Mouse (Mus musculus): ENCODE results near the gene Man2a2.
"Not testable (repeated sequence)": the region's sequence is repeated elsewhere in the genome, so short reads cannot be mapped to it uniquely, and the experiment has no call there.

The Man2a2 gene

GRCm38 (mm10) chr7:80400571-80400970 is 29.4 kb upstream of the Man2a2 start:
- no peak for DNase-seq (ENCODE audit: low read depth, low spot score)

- DNase-seq (ENCODE audit: low read depth, low spot score) = no peak
Measured at GRCm38 (mm10) chr7:80400099-80400498, 28.9 kb upstream of the Man2a2 start.

- DNase-seq (ENCODE audit: low read depth, low spot score) = no peak
Measured at GRCm38 (mm10) chr7:80398654-80399444, 27.7 kb upstream of the Man2a2 start.

DNA sequence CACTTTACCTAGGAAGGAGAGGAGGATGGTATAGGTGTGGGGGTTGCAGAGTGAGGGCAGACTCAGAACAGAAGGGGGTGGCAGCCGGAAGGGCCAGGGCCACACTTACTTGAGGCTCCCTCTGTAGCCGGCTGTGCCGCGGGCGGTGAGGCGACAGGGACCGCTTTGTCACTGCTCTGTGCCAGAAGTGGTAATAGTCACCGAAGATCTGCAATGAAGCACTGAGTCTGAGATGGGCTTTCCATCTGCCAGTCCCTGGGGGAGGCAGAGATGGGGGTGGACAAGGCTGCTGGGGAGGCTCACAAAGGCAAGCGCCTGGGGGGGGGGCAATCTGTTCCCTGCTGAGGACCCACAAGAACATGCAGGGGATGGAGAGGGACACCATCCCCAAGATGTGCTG is 26.8 kb upstream of the Man2a2 start:
- DNase-seq (ENCODE audit: low read depth, low spot score) = no peak

GRCm38 (mm10) chr7:80396427-80396826 is 25.3 kb upstream of the Man2a2 start:
- not testable (repeated sequence) for DNase-seq (ENCODE audit: low read depth, low spot score)

DNA sequence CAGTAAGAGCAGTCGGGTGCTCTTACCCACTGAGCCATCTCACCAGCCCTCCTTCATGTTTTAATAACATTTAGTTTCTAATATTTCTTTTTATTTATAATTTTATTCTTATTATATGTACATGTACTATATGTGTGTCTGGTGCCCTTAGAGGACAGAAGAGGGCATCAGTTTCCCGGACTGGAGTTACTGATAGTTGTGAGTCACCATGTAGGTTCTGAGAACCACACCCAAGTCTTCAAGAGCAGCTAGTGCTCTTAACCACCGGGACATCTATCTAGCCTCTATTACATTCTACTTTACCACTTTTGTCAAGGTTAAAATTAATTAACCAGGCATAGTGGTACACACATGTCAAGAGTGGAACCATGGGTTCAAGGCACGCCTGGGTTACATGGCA is 23.4 kb upstream of the Man2a2 start:
- no peak for DNase-seq (ENCODE audit: low read depth, low spot score)

DNA sequence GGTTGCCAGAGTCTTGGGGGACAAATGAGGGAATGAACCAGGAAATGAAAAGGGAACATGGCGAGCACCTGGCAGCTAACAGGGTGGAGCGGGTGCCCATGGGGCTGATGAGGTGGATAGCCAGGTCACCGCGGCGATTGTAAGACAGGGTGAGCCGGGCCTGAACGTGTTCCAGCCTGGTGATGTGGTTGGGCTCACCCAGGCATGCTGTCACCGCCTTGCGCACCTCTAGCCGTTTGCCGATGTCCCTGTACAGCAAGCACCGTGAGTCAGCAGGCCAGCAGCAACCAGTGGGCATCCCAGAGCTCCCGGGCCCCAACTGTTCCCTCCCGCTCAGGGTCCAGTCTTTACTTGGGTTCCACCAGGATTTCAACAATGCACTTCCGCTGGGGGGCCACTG is 20.9 kb upstream of the Man2a2 start:
- DNase-seq (ENCODE audit: low read depth, low spot score) = no peak

DNA sequence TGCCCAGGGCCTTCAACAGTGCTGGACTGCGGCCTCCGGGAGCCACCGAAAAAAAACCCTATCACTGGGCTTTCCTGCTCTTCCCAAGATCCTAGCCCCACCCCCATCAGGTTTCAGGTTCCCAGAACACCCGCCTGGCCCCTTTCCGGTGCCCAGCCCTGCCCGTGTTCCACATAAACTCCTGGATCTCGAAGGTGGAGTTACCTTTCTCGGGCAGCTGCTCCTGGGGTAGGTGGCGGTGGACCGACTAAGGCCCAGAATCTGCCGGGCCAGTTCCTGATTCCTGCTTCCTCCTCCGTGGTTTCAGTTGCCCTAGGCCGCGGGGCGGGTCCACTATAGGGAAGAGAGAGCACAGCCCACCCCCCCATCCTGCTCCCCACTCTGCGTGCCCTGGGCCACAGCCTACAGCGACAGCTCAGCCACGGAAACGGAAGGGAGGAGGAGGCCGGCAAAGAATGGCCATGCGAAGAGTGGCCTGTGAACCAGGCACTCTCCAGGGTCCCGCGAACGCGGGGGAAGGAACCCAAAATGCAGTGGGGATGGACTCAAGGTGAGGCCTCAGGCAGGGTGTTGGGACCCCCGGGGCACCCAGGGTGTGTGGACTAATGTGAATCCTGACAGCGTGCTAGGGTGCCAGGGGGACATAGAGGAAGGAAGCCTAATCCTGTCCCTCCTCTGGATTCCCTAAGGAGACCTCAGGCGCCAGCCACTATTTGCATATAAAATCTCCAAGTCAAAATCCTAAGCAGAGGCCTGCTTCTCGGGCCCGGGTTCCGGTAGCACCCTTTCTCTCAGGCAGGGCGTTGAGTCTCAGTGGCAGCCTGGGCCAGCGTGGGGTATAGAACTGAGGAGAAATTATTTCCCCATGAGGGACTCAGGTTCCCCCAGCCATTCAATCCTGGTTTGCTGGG is 16.7 kb upstream of the Man2a2 start, which contains the start of gene Fes:
Gene Fes (minus strand): TSS at position 314 of the 911 bp plus-strand sequence.
- DNase-seq (ENCODE audit: low read depth, low spot score) = peak; percentile 59

DNA sequence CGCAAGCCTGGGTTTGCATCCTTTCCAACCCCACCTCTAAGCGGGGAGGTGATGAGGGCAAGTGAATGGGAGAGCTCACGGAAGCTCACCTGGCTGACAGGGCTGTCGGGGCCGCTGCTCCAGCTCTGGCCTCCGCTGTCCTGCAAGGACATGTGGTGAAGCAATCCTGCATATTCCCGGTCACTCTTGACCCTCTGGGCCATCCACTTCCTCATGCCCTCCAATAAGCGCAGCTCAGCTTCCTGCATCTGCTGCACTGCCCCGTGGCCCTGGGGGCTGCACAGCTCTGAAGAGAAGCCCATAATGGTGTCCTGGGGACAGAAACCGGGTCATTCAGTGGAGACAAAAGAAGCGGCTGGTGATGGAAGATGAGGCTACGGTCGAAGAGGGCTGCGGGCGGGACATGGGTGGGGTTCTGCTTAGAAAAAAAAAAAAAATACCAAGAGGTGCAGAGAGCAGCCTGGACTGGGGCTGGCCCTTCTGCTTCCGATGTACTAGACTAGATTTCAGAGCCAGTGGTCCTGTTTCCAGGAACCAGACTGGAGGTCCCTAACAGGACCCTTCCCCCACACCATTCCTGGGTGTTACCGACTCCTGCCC is 16.0 kb upstream of the Man2a2 start:
- no peak for DNase-seq (ENCODE audit: low read depth, low spot score)

DNA sequence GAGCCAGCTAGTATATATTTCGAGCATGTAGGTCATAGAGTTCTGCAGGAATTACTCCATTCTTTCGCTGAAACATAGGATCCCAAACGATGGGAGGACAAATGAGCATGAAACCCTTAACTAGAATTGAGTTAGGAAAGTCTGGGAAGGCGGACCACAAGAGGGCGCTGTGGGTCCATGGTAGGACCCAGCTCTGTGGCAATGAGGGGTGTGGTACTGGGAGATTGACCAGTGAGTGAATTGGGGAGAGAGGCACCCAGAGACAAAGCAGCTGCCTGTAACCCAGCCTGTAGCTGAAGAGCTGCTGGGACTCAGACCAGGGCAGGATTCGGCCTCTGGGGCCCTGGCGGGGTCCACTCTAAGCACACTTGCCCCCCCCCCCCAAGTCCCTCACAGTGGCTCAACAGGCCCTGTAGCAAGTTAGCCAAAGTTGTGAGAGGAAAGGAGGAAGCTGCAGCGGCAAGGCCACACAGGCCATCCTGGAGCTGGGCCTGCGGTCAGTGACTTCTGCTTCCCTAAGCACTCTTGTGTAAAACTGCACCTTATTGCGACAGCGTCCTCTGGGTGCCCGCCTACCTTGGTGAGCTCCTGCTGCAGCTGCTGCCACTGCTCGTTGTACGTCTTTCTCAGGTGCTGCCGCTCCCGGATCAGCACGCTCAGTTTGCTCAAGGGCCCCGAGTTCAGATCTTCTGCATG is 15.2 kb upstream of the Man2a2 start:
- peak; percentile 94 for DNase-seq (ENCODE audit: low read depth, low spot score)

- no peak for DNase-seq (ENCODE audit: low read depth, low spot score)
Measured at GRCm38 (mm10) chr7:80382919-80383318, 11.7 kb upstream of the Man2a2 start.

- peak; percentile 12 for DNase-seq (ENCODE audit: low read depth, low spot score)
Measured at GRCm38 (mm10) chr7:80379531-80379930, 8.4 kb upstream of the Man2a2 start.

DNA sequence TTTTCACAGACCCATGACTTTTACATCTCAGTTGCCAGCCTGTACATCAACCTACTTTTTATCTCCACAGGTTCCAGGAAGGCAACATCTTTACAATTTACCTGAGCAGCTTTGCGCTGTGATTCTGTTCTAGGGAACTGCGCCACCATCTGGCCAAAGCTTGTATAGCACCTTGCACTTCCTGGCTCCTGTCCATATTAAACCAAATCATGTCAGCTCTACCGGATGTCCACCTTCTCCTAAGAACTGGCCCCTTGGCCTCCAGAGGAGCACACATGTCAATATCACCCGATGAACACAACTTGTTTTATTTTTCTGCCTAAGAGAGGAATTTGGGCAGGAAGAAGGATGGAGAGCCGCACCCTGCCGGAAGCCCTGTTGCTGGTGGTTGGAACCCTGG is 6.3 kb upstream of the Man2a2 start:
- DNase-seq (ENCODE audit: low read depth, low spot score) = peak; percentile 67

DNA sequence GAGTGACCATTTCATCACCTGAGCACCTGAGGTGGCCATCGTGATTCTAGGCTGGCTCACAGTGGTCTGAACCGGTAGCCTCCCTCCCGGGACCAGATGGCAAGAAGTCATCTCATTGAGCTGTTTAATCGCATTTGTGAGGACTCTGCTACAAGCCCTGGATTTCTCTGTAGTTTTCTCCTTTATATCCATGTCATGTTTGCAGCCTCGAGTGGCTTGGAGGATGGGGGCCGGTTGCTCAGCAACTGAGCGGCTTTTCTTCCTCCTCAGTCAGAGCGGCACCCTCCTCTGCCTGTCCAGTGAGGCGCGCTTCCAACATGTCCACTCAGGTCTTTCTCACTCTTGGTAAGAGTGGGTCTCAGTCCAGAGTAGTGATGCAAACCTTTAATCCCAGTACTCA is 5.0 kb upstream of the Man2a2 start:
- no peak for DNase-seq (ENCODE audit: low read depth, low spot score)

GRCm38 (mm10) chr7:80375376-80376039 is 4.3 kb upstream of the Man2a2 start:
- DNase-seq (ENCODE audit: low read depth, low spot score) = no peak

DNA sequence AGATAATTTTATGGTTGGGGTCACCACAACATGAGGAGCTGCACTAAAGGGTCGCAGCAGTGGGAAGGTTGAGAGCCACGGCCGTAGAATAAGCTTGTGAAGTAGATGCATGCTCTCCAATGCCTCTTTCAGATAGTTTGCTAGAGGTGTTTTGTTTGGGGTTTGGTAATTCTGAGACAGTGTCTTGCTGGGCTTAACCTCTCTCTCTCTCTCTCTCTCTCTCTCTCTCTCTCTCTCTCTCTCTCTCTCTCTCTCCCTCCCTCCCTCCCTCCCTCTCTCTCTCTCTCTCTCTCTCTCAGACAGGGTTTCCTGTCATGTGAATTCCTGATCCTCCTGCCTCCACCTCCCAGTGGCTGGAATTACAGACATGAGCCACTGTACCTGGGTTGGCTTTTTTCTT is 3.6 kb upstream of the Man2a2 start:
- no peak for DNase-seq (ENCODE audit: low read depth, low spot score)

- no peak for DNase-seq (ENCODE audit: low read depth, low spot score)
Measured at GRCm38 (mm10) chr7:80374280-80374679, 3.1 kb upstream of the Man2a2 start.

DNA sequence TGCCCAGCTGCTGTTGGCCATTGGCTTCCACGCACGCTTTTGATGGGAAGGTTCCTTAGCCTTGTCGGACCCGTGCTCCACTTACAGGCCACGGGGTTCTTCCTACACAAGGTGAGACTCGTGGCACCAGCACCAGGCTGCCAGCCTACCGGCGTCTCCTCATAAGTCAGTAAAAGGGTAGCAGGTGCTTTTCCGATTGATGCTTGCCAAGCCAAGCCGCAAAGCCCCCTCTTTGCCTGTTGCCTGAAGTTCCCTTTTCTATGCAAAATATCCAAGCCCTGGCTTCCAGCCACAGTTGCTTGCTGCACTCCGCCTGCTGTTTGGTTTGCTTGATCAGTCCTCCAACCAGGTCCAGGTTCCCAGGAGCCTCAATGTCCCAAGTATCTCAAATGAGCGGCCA is 2.7 kb upstream of the Man2a2 start:
- no peak for DNase-seq (ENCODE audit: low read depth, low spot score)

GRCm38 (mm10) chr7:80373352-80373751 is 2.2 kb upstream of the Man2a2 start:
- DNase-seq (ENCODE audit: low read depth, low spot score) = no peak

DNA sequence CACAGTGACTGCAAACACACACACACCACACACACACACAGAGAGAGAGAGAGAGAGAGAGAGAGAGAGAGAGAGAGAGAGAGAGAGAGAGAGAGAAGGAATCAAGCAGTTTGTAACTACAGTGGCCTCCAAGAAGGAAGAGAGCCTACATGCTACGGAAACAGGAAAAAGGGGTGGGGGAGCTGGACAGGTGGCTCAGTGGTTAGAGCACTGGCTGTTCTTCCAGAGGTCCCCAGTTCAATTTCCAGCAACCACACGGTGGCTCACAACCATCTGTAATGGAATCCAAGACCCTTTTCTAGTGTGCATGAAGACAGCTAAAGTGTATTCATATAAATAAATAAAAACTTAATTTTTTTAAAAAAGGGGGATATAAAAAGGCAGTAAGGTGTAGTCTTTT is 1.5 kb upstream of the Man2a2 start:
- DNase-seq (ENCODE audit: low read depth, low spot score) = no peak

GRCm38 (mm10) chr7:80372166-80372565 is 991 bp upstream of the Man2a2 start:
- DNase-seq (ENCODE audit: low read depth, low spot score) = no peak
